Mouse (Mus musculus) thymus, adult 2 months (tissue): ENCODE data around the gene Gfod2. TPM values are rescaled to one million over a fixed set of nuclear protein-coding genes. Genes with fewer than 3 reads are reported as not detected.

Source experiments
- DNase-seq: peaks from one replicate; pipeline ENCODE4 v3.0.0; 2021
- H3K27ac ChIP-seq: fragments of 200-500 bp; 2 replicates; pipeline ENCODE4 v1.5.1; 2012; ENCODE audit warnings: low read length, control low read depth; ENCODE audit not compliant: control insufficient read depth, insufficient read depth
- H3K27me3 ChIP-seq: fragments of 200-500 bp; 2 replicates; pipeline ENCODE4 v1.6.1; 2012; ENCODE audit warnings: mild to moderate bottlenecking, low read length, moderate library complexity, mixed read lengths; ENCODE audit not compliant: control insufficient read depth, insufficient read depth
- H3K36me3 ChIP-seq: fragments of 200-500 bp; 2 replicates; pipeline ENCODE4 v1.6.1; 2012; ENCODE audit warnings: mild to moderate bottlenecking, low read length, moderate library complexity; ENCODE audit not compliant: control insufficient read depth, insufficient read depth
- H3K4me1 ChIP-seq: fragments of 200-500 bp; replicated peaks from 2 replicates; pipeline ENCODE4 v1.6.1; 2012; ENCODE audit warnings: low read length; ENCODE audit not compliant: control insufficient read depth, insufficient read depth
- H3K4me3 ChIP-seq: fragments of 200-500 bp; 2 replicates; pipeline ENCODE4 v1.5.1; 2012; ENCODE audit warnings: mild to moderate bottlenecking, low read length, control low read depth, moderate library complexity; ENCODE audit not compliant: control insufficient read depth, insufficient read depth
- CTCF ChIP-seq: fragments of 200-500 bp; IDR thresholded peaks from 2 replicates; pipeline ENCODE4 v1.5.1; 2012; ENCODE audit warnings: mild to moderate bottlenecking, control low read depth, low read length, moderate library complexity, borderline replicate concordance; ENCODE audit not compliant: control insufficient read depth, poor library complexity, insufficient read depth; ENCODE audit errors: extremely low read depth
- POLR2A ChIP-seq: fragments of 200-500 bp; IDR thresholded peaks from 2 replicates; pipeline ENCODE4 v1.6.1; 2012; ENCODE audit warnings: mild to moderate bottlenecking, low read length, control low read depth, moderate library complexity; ENCODE audit not compliant: control insufficient read depth, poor library complexity, insufficient read depth; ENCODE audit errors: extremely low read depth
- whole genome bisulfite sequencing: fragments of 180-500 bp; shearing (Covaris S2); methylation state at CpG from one replicate; pipeline ENCODE4 v1.1.7; 2018; 5-methylcytosine and 5-hydroxymethylcytosine counted together
- polyA plus RNA-seq: library from polyadenylated mRNA; depleted of rRNA; stranded (reverse); fragments of >200 nt; gene quantifications from 2 replicates; pipeline ENCODE4 v1.2.3, GENCODE M21; 2012

Gfod2 gene
- polyA plus RNA-seq, 1 experiment = 7.3 TPM

DNA sequence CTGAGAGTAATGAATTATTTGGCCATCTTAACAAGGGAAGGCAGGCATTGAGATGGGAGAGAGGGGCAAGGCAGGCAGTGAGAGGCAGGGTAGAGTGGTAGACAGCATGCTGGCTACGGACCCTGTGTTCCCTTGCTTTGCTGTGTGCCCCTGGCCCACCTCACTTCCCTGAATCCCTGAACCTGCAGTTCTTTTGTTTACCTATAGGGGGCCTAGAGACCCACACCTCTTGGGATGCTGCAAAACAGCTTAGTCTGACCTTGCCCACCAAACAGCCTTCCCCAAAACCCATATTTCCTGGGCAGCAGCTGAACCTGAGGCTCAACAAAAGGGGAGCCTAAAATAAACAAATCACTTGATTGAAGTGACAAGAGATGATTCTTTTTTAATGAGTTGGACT is 12.1 kb upstream of the Gfod2 start:
- DNase-seq = peak; percentile 26
- Histone ChIP-seq H3K4me3 (no peak overlapping the region), H3K36me3 (peaks cover 53% of the 10 kb centered on the region), H3K27ac (no peak overlapping the region), H3K4me1 (no peaks in the 10 kb centered on the region), H3K27me3 (no peaks in the 10 kb centered on the region)
- whole genome bisulfite sequencing = 91% methylated on average over 1 of the region's 1 CpGs
- no peak for TF ChIP-seq POLR2A
- TF ChIP-seq CTCF = peak; percentile 59; the same call in 1 of the 2 replicates

DNA sequence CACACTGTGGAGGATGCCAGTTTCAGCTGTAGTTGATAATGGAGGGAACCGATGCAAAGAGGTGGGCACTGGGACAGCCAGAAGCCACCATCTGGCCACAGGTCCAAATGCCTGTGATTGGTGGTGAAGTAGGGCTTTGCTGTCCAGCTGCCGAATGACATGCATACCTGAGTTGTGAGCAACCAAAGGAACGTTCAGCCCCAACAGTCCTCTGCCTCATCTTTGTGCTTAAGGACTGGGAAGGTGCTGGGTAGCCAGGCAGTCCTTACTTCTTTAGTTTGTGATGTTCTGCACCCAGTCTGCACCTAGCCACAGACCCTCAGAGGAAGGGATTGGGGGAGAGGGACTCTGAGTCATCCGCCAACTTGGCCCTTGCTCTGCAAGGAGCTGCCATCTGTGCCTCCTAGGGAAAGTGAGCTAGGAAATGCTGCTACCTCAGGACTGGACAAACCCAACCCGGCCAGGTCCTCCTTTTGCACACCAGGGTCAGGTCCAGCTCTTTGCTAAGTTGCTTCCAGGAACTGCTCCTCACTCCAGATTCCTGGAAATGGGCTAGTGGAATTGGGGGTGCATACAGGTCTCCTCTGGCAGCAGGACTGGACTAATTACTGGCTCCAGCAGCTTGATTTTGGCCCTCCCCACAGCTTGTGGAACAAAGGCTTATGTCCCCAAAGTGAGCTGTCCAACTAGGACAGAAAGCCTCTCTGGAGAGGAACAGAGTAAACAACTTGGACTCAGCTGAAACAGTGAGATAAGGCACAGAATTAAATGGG is 10.2 kb upstream of the Gfod2 start:
- WGBS = 96% methylated on average over 5 of the region's 5 CpGs
- Histone ChIP-seq H3K27ac (no peak overlapping the region), H3K4me3 (no peak overlapping the region), H3K36me3 (peaks cover 38% of the 10 kb centered on the region), H3K4me1 (no peaks in the 10 kb centered on the region), H3K27me3 (no peaks in the 10 kb centered on the region)
- no peak for DNase-seq
- no peak for TF ChIP-seq POLR2A

DNA sequence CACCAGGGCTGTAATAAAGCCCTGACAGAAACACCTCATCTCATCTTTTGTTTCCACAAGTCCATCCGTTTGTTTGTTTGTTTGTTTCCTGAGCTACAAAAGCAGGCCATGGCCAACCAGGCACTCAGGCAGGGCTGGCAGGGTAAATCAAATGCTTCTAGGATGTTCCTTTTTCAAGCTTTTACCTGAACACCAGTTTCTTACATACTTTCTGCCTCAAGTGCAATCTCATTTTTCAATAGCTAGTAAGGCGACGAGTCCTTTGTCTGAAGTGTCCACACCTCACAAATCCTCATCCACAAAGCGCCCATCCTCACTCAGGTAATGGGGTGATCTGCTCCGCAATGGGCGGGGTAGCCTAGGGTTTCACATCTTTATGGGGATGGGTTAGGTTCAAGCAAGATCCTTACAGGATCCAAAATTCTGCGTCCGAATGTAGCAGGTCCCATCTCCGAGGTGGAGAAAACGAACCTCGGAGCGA is 628 bp downstream of the Gfod2 start:
- no peak for DNase-seq
- Histone ChIP-seq H3K4me1 (peaks cover 14% of the 10 kb centered on the region), H3K36me3 (no peaks in the 10 kb centered on the region), H3K27me3 (no peaks in the 10 kb centered on the region), H3K27ac (no peak overlapping the region), H3K4me3 (peak overlapping the region; percentile 71)
- TF ChIP-seq CTCF (no peak), POLR2A (no peak)
- 14% methylated on average over 12 of the region's 12 CpGs for WGBS

DNA sequence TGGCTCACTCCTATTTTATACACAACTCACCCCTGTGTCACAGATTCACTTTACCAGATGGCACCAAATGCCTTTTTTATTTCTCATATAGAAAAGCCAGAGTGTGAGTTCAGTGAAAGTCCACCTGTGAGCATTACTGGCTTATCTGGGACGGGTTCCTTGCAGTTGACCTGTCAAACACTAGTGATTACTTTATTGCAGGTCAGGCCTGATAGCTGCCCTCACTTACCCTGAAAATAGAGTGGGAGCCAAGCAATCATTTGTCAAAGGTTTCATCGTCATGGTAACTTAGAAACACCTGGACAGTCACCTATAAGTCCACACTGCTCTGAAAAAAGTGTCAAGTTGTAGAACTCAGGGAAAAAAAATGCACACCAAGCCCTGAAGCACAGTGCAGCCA is 3.8 kb downstream of the Gfod2 start:
- Histone ChIP-seq H3K27me3 (no peaks in the 10 kb centered on the region), H3K27ac (no peak overlapping the region), H3K36me3 (no peaks in the 10 kb centered on the region), H3K4me1 (peaks cover 14% of the 10 kb centered on the region), H3K4me3 (no peak overlapping the region)
- 99% methylated on average over 2 of the region's 2 CpGs for WGBS
- TF ChIP-seq POLR2A (no peak), CTCF (no peak)
- no peak for DNase-seq

DNA sequence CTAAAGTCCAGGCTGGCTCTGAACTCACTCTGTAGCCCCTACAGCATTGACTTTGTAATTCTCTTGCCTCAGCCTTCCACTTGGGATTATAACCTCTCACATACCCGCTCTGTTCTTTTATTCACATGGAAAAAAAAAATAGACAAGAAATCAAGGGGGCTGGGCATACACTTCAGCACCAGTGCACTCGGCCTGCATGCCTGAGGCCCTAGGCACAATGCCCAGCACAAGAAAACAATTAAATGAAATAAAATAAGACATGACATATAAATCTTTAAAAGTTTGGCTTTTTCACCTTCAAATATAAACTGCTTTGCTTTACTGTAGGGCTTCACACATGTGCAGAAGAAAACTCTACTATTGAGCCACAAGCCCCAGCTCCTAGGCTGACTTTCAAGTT is 4.5 kb downstream of the Gfod2 start:
- no peak for DNase-seq
- Histone ChIP-seq H3K27ac (no peak overlapping the region), H3K27me3 (no peaks in the 10 kb centered on the region), H3K36me3 (no peaks in the 10 kb centered on the region), H3K4me3 (no peak overlapping the region), H3K4me1 (peaks cover 10% of the 10 kb centered on the region)
- WGBS = 94% methylated on average over 2 of the region's 2 CpGs
- no peak for TF ChIP-seq POLR2A
- TF ChIP-seq CTCF = no peak

DNA sequence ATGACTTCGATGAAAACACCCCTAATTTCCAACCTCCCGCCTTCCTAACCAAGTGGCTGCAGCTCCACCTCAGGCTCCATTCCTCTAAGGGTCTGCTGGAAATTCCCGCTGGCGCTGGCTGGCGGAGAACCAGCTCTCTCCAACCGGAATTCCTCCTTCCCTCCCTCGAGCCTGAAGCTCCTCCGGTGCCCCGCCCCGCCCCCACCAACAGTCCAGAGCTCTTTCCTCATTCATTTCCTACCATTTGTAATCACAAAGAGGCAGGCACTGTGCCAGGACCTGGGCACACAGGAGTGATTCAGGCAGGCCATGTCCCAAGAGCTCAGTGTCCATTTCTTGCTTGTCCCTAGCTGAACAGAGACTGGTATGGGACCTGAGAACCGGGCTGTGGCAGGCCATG is 7.9 kb downstream of the Gfod2 start:
- Histone ChIP-seq H3K27ac (no peak overlapping the region), H3K36me3 (no peaks in the 10 kb centered on the region), H3K4me3 (no peak overlapping the region), H3K4me1 (peaks cover 10% of the 10 kb centered on the region), H3K27me3 (no peaks in the 10 kb centered on the region)
- DNase-seq = no peak
- 87% methylated on average over 11 of the region's 11 CpGs for WGBS
- no peak for TF ChIP-seq POLR2A
- TF ChIP-seq CTCF = no peak

DNA sequence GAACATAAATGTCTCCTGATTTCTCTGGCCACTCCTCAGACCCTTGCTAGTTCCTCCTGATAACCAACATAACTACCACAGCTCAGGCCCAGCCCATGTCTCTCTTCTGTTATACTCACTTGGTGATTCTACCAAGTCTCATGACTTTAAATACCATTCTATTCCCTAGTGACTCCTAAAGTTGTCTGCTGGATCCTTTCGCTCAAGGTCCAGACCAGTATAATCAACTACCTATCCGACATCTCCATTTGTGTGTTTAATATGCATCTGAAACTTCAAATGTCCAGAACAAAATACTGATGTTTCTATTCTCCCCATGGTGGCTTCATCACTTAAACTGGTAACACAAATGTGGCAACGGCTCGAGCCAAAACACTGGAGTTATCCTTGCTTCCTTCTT is 15.2 kb downstream of the Gfod2 start:
- no peak for DNase-seq
- WGBS = 96% methylated on average over 4 of the region's 4 CpGs

More for the DNA sequence above, 15.2 kb downstream of the Gfod2 start:
- Histone ChIP-seq H3K27ac (no peak overlapping the region), H3K4me1 (peaks cover 14% of the 10 kb centered on the region), H3K36me3 (no peaks in the 10 kb centered on the region), H3K4me3 (no peak overlapping the region), H3K27me3 (no peaks in the 10 kb centered on the region)
- TF ChIP-seq CTCF (no peak), POLR2A (no peak)
